Mouse (Mus musculus): Measurements from ENCODE around the gene Snx11.

GRCm38 (mm10) chr11:96775063-96775462 lies 2.3 kb downstream of the Snx11 start:
- TF ChIP-seq CTCF (IDR thresholded peaks at IDR 0.05; ENCODE audit: low read depth) (no peak), EP300 (IDR thresholded peaks at IDR 0.05; ENCODE audit: low read depth) (no peak)
